Mouse (Mus musculus) neural tube, embryonic 14.5 days (tissue): ENCODE measurements around the gene Oas1c. TPM values are rescaled to one million over a fixed set of nuclear protein-coding genes. Genes with fewer than 3 reads are reported as not detected.

ENCODE experiments used
- ATAC-seq: fragments of 200-750 bp; cut with Nextera tagmentation; 2 replicates; pipeline ENCODE4 v1.8.0; 2017; ENCODE audit warnings: low read depth, mild to moderate bottlenecking, moderate TSS enrichment, moderate library complexity
- H3K27ac ChIP-seq: fragments of 300-500 bp; sonication (generic); 2 replicates; pipeline ENCODE4 v1.5.1; 2014; ENCODE audit warnings: low read depth, mild to moderate bottlenecking, control low read depth, low read length, moderate library complexity, mixed read lengths
- H3K27me3 ChIP-seq: fragments of 300-500 bp; sonication (generic); 2 replicates; pipeline ENCODE4 v1.6.1; 2014; ENCODE audit warnings: low read length; ENCODE audit not compliant: control insufficient read depth, insufficient read depth
- H3K36me3 ChIP-seq: fragments of 300-500 bp; sonication (generic); 2 replicates; pipeline ENCODE4 v1.6.1; 2014; ENCODE audit warnings: low read length, mixed read lengths; ENCODE audit not compliant: control insufficient read depth, insufficient read depth
- H3K4me1 ChIP-seq: fragments of 300-500 bp; sonication (generic); 2 replicates; pipeline ENCODE4 v1.6.1; 2014; ENCODE audit warnings: low read length; ENCODE audit not compliant: control insufficient read depth, insufficient read depth
- H3K4me2 ChIP-seq: fragments of 300-500 bp; sonication (generic); 2 replicates; pipeline ENCODE4 v1.6.1; 2014; ENCODE audit warnings: mild to moderate bottlenecking, low read depth, low read length, control low read depth
- H3K4me3 ChIP-seq: fragments of 300-500 bp; sonication (generic); 2 replicates; pipeline ENCODE4 v1.5.1; 2014; ENCODE audit warnings: low read depth, low read length, control low read depth, mixed read lengths
- H3K9ac ChIP-seq: fragments of 300-500 bp; sonication (generic); replicated peaks from 2 replicates; pipeline ENCODE4 v1.6.1; 2014; ENCODE audit warnings: low read depth, mild to moderate bottlenecking, control low read depth, low read length, mixed read lengths
- H3K9me3 ChIP-seq: fragments of 300-500 bp; sonication (generic); 2 replicates; pipeline ENCODE4 v1.6.1; 2016; ENCODE audit warnings: low read length; ENCODE audit not compliant: control insufficient read depth
- WGBS: fragments of 180-500 bp; shearing (Covaris S2); extraction: QIAGEN DNeasy Blood & Tissue Kit; methylation state at CpG from one replicate; pipeline ENCODE4 v1.1.7; 2014; 5-methylcytosine and 5-hydroxymethylcytosine counted together
- microRNA-seq: library from miRNA; unstranded; fragments of <30 nt; microRNA quantifications from one replicate; pipeline ENCODE4, GENCODE M21; 2016
- polyA plus RNA-seq: library from polyadenylated mRNA; unstranded; fragments of >200 nt; fragmentation: Nextera tagmentation; extraction: Ambion mirVana; gene quantifications from 2 replicates; pipeline ENCODE4 v1.2.1, GENCODE M21; 2014

Oas1c gene
- polyA plus RNA-seq, 1 experiment from 2014 or later = 0.43 TPM

GRCm38 (mm10) chr5:120769396-120769795 lies 42.9 kb downstream of the Oas1c start:
- no peak for ATAC-seq
- 70% methylated on average over 3 of the region's 3 CpGs for WGBS

GRCm38 (mm10) chr5:120765010-120765409 lies 47.3 kb downstream of the Oas1c start:
- H3K4me2 ChIP-seq = no peak overlapping the region
- H3K9ac ChIP-seq = no peak overlapping the region
- H3K27me3 ChIP-seq = no peaks in the 10 kb centered on the region
- no peak for ATAC-seq
- 79% methylated on average over 8 of the region's 8 CpGs for WGBS
- no peak overlapping the region for H3K4me3 ChIP-seq
- no peaks in the 10 kb centered on the region for H3K4me1 ChIP-seq
- H3K27ac ChIP-seq = no peak overlapping the region
- H3K36me3 ChIP-seq = no peaks in the 10 kb centered on the region
- no peaks in the 10 kb centered on the region for H3K9me3 ChIP-seq

More at GRCm38 (mm10) chr5:120769396-120769795, 42.9 kb downstream of the Oas1c start:
- H3K9ac ChIP-seq = no peak overlapping the region
- H3K36me3 ChIP-seq = no peaks in the 10 kb centered on the region
- no peaks in the 10 kb centered on the region for H3K4me1 ChIP-seq
- no peaks in the 10 kb centered on the region for H3K27me3 ChIP-seq
- H3K27ac ChIP-seq = no peak overlapping the region
- no peak overlapping the region for H3K4me2 ChIP-seq
- no peaks in the 10 kb centered on the region for H3K9me3 ChIP-seq
- no peak overlapping the region for H3K4me3 ChIP-seq

GRCm38 (mm10) chr5:120761901-120762300 lies 50.4 kb downstream of the Oas1c start:
- H3K27me3 ChIP-seq = no peaks in the 10 kb centered on the region
- WGBS = 25% methylated on average over 6 of the region's 6 CpGs
- H3K9me3 ChIP-seq = no peaks in the 10 kb centered on the region
- H3K9ac ChIP-seq = no peak overlapping the region
- H3K27ac ChIP-seq = no peak overlapping the region
- no peak for ATAC-seq
- H3K4me3 ChIP-seq = no peak overlapping the region
- H3K4me2 ChIP-seq = no peak overlapping the region
- H3K36me3 ChIP-seq = no peaks in the 10 kb centered on the region
- no peaks in the 10 kb centered on the region for H3K4me1 ChIP-seq

GRCm38 (mm10) chr5:120754215-120754614 lies 58.1 kb downstream of the Oas1c start:
- no peaks in the 10 kb centered on the region for H3K27me3 ChIP-seq
- no peaks in the 10 kb centered on the region for H3K4me1 ChIP-seq
- H3K9ac ChIP-seq = no peak overlapping the region
- 91% methylated on average over 4 of the region's 4 CpGs for WGBS
- no peak overlapping the region for H3K4me2 ChIP-seq
- H3K36me3 ChIP-seq = no peaks in the 10 kb centered on the region
- H3K27ac ChIP-seq = no peak overlapping the region
- ATAC-seq = no peak
- no peaks in the 10 kb centered on the region for H3K9me3 ChIP-seq
- no peak overlapping the region for H3K4me3 ChIP-seq

- H3K27ac ChIP-seq = no peak overlapping the region
- H3K4me1 ChIP-seq = no peaks in the 10 kb centered on the region
- H3K4me3 ChIP-seq = no peak overlapping the region
- WGBS = 77% methylated on average over 3 of the region's 3 CpGs
- H3K36me3 ChIP-seq = no peaks in the 10 kb centered on the region
- H3K4me2 ChIP-seq = no peak overlapping the region
- no peak for ATAC-seq
- H3K9me3 ChIP-seq = no peaks in the 10 kb centered on the region
- H3K9ac ChIP-seq = no peak overlapping the region
- H3K27me3 ChIP-seq = no peaks in the 10 kb centered on the region
Measured at GRCm38 (mm10) chr5:120752786-120753185, 59.5 kb downstream of the Oas1c start.

- ATAC-seq = no peak
- no peaks in the 10 kb centered on the region for H3K4me1 ChIP-seq
- H3K27ac ChIP-seq = no peak overlapping the region
- H3K27me3 ChIP-seq = no peaks in the 10 kb centered on the region
- no peaks in the 10 kb centered on the region for H3K9me3 ChIP-seq
- 77% methylated on average over 3 of the region's 3 CpGs for WGBS
- no peak overlapping the region for H3K4me3 ChIP-seq
- H3K4me2 ChIP-seq = no peak overlapping the region
- no peak overlapping the region for H3K9ac ChIP-seq
- H3K36me3 ChIP-seq = no peaks in the 10 kb centered on the region
Measured at GRCm38 (mm10) chr5:120751206-120751605, 61.1 kb downstream of the Oas1c start.

Small RNAs within 50 kb of the gene (microRNA-seq; reads per million reads assigned to microRNA genes)
- not detected for gene Gm22907

Other genes starting within 250 kb of the Oas1c start
- 14.8 and 18.5 TPM in 2 replicates for gene Tpcn1, start 223.8 kb downstream of the Oas1c start, polyA plus RNA-seq
- gene Iqcd, start 223.5 kb downstream of the Oas1c start, polyA plus RNA-seq = 0.62 and 1.3 TPM in 2 replicates
- 21.6 and 26.5 TPM in 2 replicates for gene Rita1, start 199.9 kb downstream of the Oas1c start, polyA plus RNA-seq
- gene Ddx54, start 199.8 kb downstream of the Oas1c start, polyA plus RNA-seq = 23.2 and 27.7 TPM in 2 replicates
- 0.46 TPM in 1 of 2 replicates, not detected in the other for gene Cfap73, start 178.3 kb downstream of the Oas1c start, polyA plus RNA-seq
- gene Rasal1, start 163.7 kb downstream of the Oas1c start, polyA plus RNA-seq = 0.13 and 0.33 TPM in 2 replicates
- gene Dtx1, start 100.6 kb downstream of the Oas1c start, polyA plus RNA-seq = 44.2 and 50.7 TPM in 2 replicates
- 0.22 TPM in 1 of 2 replicates, not detected in the other for gene Oas2, start 62.7 kb downstream of the Oas1c start, polyA plus RNA-seq
- 0.42 and 0.48 TPM in 2 replicates for gene Oas3, start 34.9 kb downstream of the Oas1c start, polyA plus RNA-seq
- gene Oas1e, start 17.0 kb downstream of the Oas1c start, polyA plus RNA-seq = 0.19 TPM in 1 of 2 replicates, not detected in the other
- gene Oas1f, start 34.9 kb upstream of the Oas1c start, polyA plus RNA-seq = not detected in 2 replicates
- gene Oas1h, start 48.9 kb upstream of the Oas1c start, polyA plus RNA-seq = not detected in 2 replicates
- gene Oas1g, start 75.1 kb upstream of the Oas1c start, polyA plus RNA-seq = not detected in 2 replicates
- gene Oas1a, start 95.0 kb upstream of the Oas1c start, polyA plus RNA-seq = 0.21 and 0.82 TPM in 2 replicates
- not detected in 2 replicates for gene Oas1d, start 102.0 kb upstream of the Oas1c start, polyA plus RNA-seq
- gene Rph3a, start 197.6 kb upstream of the Oas1c start, polyA plus RNA-seq = 16.1 and 20.0 TPM in 2 replicates